In genomic region chr11:60140586-60141284, GRCm38 (mm10) we compare ENCODE assay signal across 8 mouse cellular contexts. TPM values are rescaled to one million over a fixed set of nuclear protein-coding genes. Genes with fewer than 3 reads are reported as not detected.
DNase-seq lines count a peak whose midpoint lies in the region; ATAC-seq and TF ChIP-seq lines count a peak whose summit lies in the region.

No protein-coding gene starts in this region.

- H3K9ac ChIP-seq in heart, postnatal 0 days (replicated peaks; ENCODE audit: low read depth, low read length), result peak overlapping the region; percentile 57

- peak overlapping the region; percentile 80 for H3K4me3 ChIP-seq in testis, adult 2 months (ENCODE audit: control insufficient read depth, low read depth, low read length)
- H3K4me3 ChIP-seq in heart, postnatal 0 days (ENCODE audit: low read depth, low read length), result peak overlapping the region; percentile 70

- H3K9me3 ChIP-seq in heart, postnatal 0 days (replicated peaks; ENCODE audit: control insufficient read depth, low read length), result no peaks in the 10 kb centered on the region

- 11% methylated on average over 29 of the region's 32 CpGs for WGBS in heart, postnatal 0 days

- TF ChIP-seq POLR2A in testis, adult 2 months (IDR thresholded peaks at IDR 0.05; ENCODE audit: control insufficient read depth, low read depth, low read length), result no peak

- ATAC-seq in cerebellum, adult (ENCODE audit: insufficient number of reproducible peaks, low FRiP score, low TSS enrichment), result no peak
- ATAC-seq in heart, postnatal 0 days (ENCODE audit: insufficient read depth, low read depth), result no peak
- ATAC-seq in erythroblast, adult 5-6 weeks (replicated peaks; ENCODE audit: low FRiP score, poor library complexity, severe bottlenecking), result no peak

- TF ChIP-seq CTCF in testis, adult 2 months (IDR thresholded peaks at IDR 0.05; ENCODE audit: control insufficient read depth, insufficient read depth, insufficient replicate concordance, low read depth, low read length), result no peak
- TF ChIP-seq CTCF in heart, postnatal 0 days (IDR thresholded peaks at IDR 0.05; ENCODE audit: low read depth), result no peak

- H3K36me3 ChIP-seq in testis, adult 2 months (ENCODE audit: control insufficient read depth, insufficient read depth, low read length), result no peaks in the 10 kb centered on the region
- peaks cover 8% of the 10 kb centered on the region; the same call in 1 of the 2 replicates for H3K36me3 ChIP-seq in heart, postnatal 0 days (replicated peaks; ENCODE audit: control insufficient read depth, insufficient read depth, low read length)

- peaks cover 16% of the 10 kb centered on the region for H3K4me1 ChIP-seq in testis, adult 2 months (ENCODE audit: control insufficient read depth, insufficient read depth, low read length)
- H3K4me1 ChIP-seq in heart, postnatal 0 days (ENCODE audit: control insufficient read depth, insufficient read depth), result peaks cover 32% of the 10 kb centered on the region

- peak overlapping the region; percentile 99 for H3K4me2 ChIP-seq in heart, postnatal 0 days (ENCODE audit: low read depth, low read length)

- H3K27me3 ChIP-seq in testis, adult 2 months (ENCODE audit: control insufficient read depth, insufficient read depth, low read length), result no peaks in the 10 kb centered on the region
- H3K27me3 ChIP-seq in heart, postnatal 0 days (ENCODE audit: control insufficient read depth, insufficient read depth, low read length), result no peaks in the 10 kb centered on the region

- peak; percentile 30 for DNase-seq in cerebellum, adult 11 months
- DNase-seq in testis, postnatal 10 days (ENCODE audit: low spot score), result no peak
- DNase-seq in heart, postnatal 0 days (ENCODE audit: low spot score), result peak; percentile 16
- peak; percentile 51 for DNase-seq in mesoderm, embryonic 11.5 days (ENCODE audit: low read depth, low spot score)
- no peak for DNase-seq in thymus, postnatal 36 days

- no peak for TF ChIP-seq EP300 in heart, postnatal 0 days (IDR thresholded peaks at IDR 0.05; ENCODE audit: low read depth)

- H3K27ac ChIP-seq in testis, adult 2 months (ENCODE audit: control insufficient read depth, insufficient read depth, low read depth, low read length), result no peak overlapping the region
- peak overlapping the region; percentile 61; the same call in 1 of the 2 replicates for H3K27ac ChIP-seq in heart, postnatal 0 days (ENCODE audit: low read depth)

RNA-seq across cellular contexts. Expression of gene Rai1, which starts 35.9 kb away (rescaled TPM):
- 5.2 and 6.0 TPM in 2 replicates for polyA plus RNA-seq in testis, adult 2 months (2012; rRNA removed)
- total RNA-seq in heart, postnatal 0 days (2014; rRNA removed; ENCODE audit: low replicate concordance), result 22.5 and 28.1 TPM in 2 replicates
- polyA plus RNA-seq in heart, postnatal 0 days (2015; fragmentation: Nextera tagmentation; extraction: Ambion mirVana), result 9.1 and 10.2 TPM in 2 replicates
- total RNA-seq in erythroblast, adult 5-6 weeks (2015; ENCODE audit: low replicate concordance), result 4.0 and 6.3 TPM in 2 replicates
- 1.3 and 1.5 TPM in 2 replicates for total RNA-seq in erythroblast, adult 5-6 weeks (2017; ENCODE audit: low replicate concordance)

Comparison
In these comparisons a context has a peak if more than half of its experiments do, and no peak if none do; other contexts are left out.
1. DNase-seq: peak in cerebellum, adult 11 months (single experiment), heart, postnatal 0 days (single experiment) and mesoderm, embryonic 11.5 days (single experiment); none in testis, postnatal 10 days (single experiment) and thymus, postnatal 36 days (0 of 2).